Mouse (Mus musculus) midbrain, embryonic 14.5 days (tissue): ENCODE results near the gene Lhcgr. TPM values are rescaled to one million over a fixed set of nuclear protein-coding genes. Genes with fewer than 3 reads are reported as not detected.

Source experiments
- ATAC-seq: fragments of 200-750 bp; cut with Nextera tagmentation; 2 replicates; pipeline ENCODE4 v1.8.0; 2017; ENCODE audit warnings: moderate number of reproducible peaks, moderate library complexity; ENCODE audit not compliant: low FRiP score, low TSS enrichment
- DNase-seq: peaks from one replicate; pipeline ENCODE4 v3.0.0-alpha.2; 2015
- H3K27ac ChIP-seq: fragments of 300-500 bp; sonication (generic); replicated peaks from 2 replicates; pipeline ENCODE4 v1.5.1; 2014; ENCODE audit warnings: mild to moderate bottlenecking, low read depth, low read length, moderate library complexity
- H3K27me3 ChIP-seq: fragments of 300-500 bp; sonication (generic); 2 replicates; pipeline ENCODE4 v1.6.1; 2014; ENCODE audit warnings: low read length, control low read depth, mixed read lengths; ENCODE audit not compliant: control insufficient read depth, insufficient read depth
- H3K36me3 ChIP-seq: fragments of 300-500 bp; sonication (generic); 2 replicates; pipeline ENCODE4 v1.6.1; 2014; ENCODE audit warnings: low read length, control low read depth; ENCODE audit not compliant: control insufficient read depth, insufficient read depth
- H3K4me1 ChIP-seq: fragments of 300-500 bp; sonication (generic); 2 replicates; pipeline ENCODE4 v1.6.1; 2014; ENCODE audit warnings: mild to moderate bottlenecking, antibody characterized with exemption, low read length, control low read depth; ENCODE audit not compliant: control insufficient read depth, insufficient read depth
- H3K4me2 ChIP-seq: fragments of 300-500 bp; sonication (generic); 2 replicates; pipeline ENCODE4 v1.6.1; 2014; ENCODE audit warnings: mild to moderate bottlenecking, low read length, moderate library complexity
- H3K4me3 ChIP-seq: fragments of 300-500 bp; sonication (generic); replicated peaks from 2 replicates; pipeline ENCODE4 v1.5.1; 2014; ENCODE audit warnings: low read depth, low read length
- H3K9ac ChIP-seq: fragments of 300-500 bp; sonication (generic); replicated peaks from 2 replicates; pipeline ENCODE4 v1.6.1; 2014; ENCODE audit warnings: mild to moderate bottlenecking, low read length, moderate library complexity
- H3K9me3 ChIP-seq: fragments of 300-500 bp; sonication (generic); 2 replicates; pipeline ENCODE4 v1.6.1; 2016; ENCODE audit warnings: low read length, control low read depth, mixed read lengths; ENCODE audit not compliant: control insufficient read depth
- WGBS: fragments of 180-500 bp; shearing (Covaris S2); extraction: QIAGEN DNeasy Blood & Tissue Kit; methylation state at CpG from one replicate; pipeline ENCODE4 v1.1.7; 2014; 5-methylcytosine and 5-hydroxymethylcytosine counted together
- polyA plus RNA-seq: library from polyadenylated mRNA; unstranded; fragments of >200 nt; fragmentation: Nextera tagmentation; extraction: Ambion mirVana; gene quantifications from 2 replicates; pipeline ENCODE4 v1.2.1, GENCODE M21; 2014

The Lhcgr gene
- polyA plus RNA-seq, 1 experiment from 2014 or later = 1.1 TPM

DNA sequence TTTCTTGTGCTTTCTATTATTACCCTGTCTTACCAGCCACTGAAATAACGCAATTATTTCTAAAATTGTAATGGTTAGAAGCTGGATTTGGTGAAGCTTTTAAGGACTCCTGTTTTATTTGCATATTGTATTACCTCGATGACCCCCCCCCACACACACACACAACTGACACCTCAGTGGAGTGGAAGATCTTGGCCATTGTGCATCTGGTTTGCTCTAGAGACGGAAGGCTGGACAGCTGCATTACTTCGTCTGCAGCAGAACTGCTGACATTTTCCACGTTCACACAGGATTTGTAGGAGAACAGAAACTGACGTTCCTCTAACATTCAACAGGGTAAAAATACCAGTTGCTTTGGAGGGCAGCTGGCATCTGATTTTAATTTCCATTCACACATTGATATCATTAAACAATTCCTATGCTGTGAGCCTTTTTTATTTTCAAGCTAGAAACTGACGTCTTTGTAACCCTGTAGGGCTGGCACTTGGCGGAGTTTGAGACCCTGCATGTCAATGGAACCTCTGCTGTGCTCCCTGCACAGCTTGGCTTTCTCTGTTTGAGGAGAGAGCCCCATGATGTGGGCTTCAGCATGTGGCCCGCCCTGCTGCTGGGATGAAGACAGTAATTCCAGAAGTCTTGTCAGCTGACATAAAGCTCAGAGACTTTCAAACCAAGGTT, 95.0 kb downstream of the Lhcgr start:
- DNase-seq (peak; percentile 32), ATAC-seq (no peak; the same call in 1 of the 2 replicates)
- Histone ChIP-seq H3K36me3 (no peaks in the 10 kb centered on the region), H3K27me3 (no peaks in the 10 kb centered on the region), H3K9me3 (no peaks in the 10 kb centered on the region), H3K4me2 (no peak overlapping the region), H3K4me1 (0 out of 2 replicates have a peak, but pooled peaks cover 5% of the 10 kb centered on the region), H3K27ac (no peak overlapping the region), H3K4me3 (no peak overlapping the region), H3K9ac (no peak overlapping the region)
- WGBS = 36% methylated on average over 9 of the region's 9 CpGs

DNA sequence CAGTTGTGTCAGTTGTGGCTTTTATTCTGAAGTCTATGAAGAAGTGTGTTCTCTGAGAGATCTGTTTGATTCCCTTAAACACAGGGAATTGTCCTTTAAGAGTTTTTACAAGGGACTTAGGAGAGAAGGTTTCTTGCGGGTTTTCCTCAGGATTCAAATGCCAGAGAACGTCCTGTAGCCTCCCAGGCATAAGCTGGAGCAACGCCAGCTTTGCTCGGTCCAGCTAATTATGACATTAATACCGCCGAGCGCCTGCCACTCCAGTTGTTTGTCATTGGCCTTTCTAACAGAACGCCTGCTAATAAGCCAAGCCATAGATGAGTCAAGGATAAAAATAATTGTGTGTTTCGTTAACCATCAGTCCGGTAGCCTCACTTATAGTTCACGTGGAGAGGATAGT, 103.6 kb downstream of the Lhcgr start:
- Histone ChIP-seq H3K4me1 (no peaks in the 10 kb centered on the region), H3K4me3 (no peak overlapping the region), H3K36me3 (no peaks in the 10 kb centered on the region), H3K9me3 (no peaks in the 10 kb centered on the region), H3K4me2 (no peak overlapping the region), H3K27me3 (no peaks in the 10 kb centered on the region), H3K27ac (no peak overlapping the region), H3K9ac (no peak overlapping the region)
- DNase-seq (peak; percentile 60), ATAC-seq (no peak)
- 33% methylated on average over 11 of the region's 11 CpGs for WGBS

DNA sequence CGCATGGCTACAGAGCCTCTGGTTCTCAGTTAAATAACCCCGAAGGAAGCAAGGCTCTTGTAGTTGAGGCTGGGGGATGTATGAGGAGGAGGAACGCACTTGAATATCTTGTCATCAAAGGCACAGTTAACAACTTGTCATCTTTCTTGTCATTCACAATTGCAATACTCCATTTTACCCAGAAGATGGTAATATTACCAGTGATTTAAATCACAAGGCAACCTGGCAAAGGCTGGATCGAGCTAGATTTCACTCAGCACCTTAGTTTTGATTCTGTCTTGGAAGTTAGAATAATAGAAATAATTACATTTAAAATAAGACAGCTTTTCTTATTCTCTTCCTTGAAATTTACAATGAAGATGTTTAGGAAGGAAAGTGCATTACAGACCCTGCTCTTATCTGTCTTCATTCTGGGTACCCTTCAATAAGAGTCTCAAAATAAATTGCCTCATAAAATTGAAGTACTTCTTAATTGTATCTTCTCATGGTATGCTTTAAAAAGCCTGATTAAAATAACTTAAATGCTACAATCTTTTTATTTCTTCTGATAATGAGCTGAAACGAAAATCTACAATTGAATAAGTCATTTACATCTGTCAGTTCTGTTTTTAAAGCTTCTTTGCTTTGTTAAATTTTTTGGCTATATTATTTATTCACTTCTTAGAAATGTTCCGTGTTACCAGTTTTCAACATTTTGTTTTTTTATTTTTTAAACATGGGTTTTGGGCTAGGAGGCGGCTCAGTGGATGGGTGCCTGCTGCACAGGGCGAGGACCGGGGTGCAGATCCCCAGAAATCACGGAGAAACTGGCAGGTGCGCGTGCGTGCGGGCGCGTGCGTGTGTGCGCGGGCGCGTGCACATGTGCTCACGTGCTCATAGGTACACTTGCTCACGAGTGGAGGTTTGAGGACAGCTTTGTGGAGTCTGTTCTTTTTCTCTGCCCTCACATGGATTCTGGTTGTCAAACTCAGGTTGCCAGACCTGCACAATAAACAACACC, 116.2 kb downstream of the Lhcgr start:
- DNase-seq = peak; percentile 59
- Histone ChIP-seq H3K9me3 (no peaks in the 10 kb centered on the region), H3K27me3 (no peaks in the 10 kb centered on the region), H3K36me3 (no peaks in the 10 kb centered on the region), H3K9ac (no peak overlapping the region), H3K27ac (no peak overlapping the region), H3K4me1 (no peaks in the 10 kb centered on the region), H3K4me2 (no peak overlapping the region), H3K4me3 (no peak overlapping the region)
- ATAC-seq = no peak
- 92% methylated on average over 23 of the region's 23 CpGs for WGBS

- H3K9me3 ChIP-seq = no peaks in the 10 kb centered on the region
- WGBS = 46% methylated on average over 4 of the region's 4 CpGs
- H3K4me1 ChIP-seq = no peaks in the 10 kb centered on the region
- H3K27me3 ChIP-seq = no peaks in the 10 kb centered on the region
- ATAC-seq (no peak), DNase-seq (no peak)
- H3K4me3 ChIP-seq = no peak overlapping the region
- no peak overlapping the region for H3K27ac ChIP-seq
- H3K4me2 ChIP-seq = no peak overlapping the region
- no peaks in the 10 kb centered on the region for H3K36me3 ChIP-seq
- no peak overlapping the region for H3K9ac ChIP-seq
Observed at GRCm38 (mm10) chr17:88670800-88671199, 121.0 kb downstream of the Lhcgr start.

DNA sequence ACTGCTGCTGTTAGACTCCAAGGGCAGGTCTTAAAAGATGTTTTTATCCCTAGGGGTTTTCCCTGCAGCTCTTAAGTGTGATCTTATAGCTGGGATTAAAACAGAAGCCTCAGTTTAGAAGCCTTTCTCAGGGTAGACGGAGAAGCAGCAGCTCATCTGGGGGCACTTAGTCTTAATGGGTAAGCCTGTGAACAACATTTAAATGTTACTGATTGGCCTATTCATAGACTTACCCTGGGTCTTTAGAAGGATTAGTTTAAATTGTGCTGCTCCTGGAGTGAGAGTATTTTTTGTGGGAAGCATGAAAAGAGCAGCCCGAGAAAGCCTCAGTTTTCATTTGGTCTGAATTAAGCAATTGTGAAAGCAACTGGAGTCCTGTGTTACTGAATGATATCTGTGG, 121.9 kb downstream of the Lhcgr start:
- no peaks in the 10 kb centered on the region for H3K4me1 ChIP-seq
- no peak overlapping the region for H3K27ac ChIP-seq
- no peaks in the 10 kb centered on the region for H3K27me3 ChIP-seq
- H3K4me3 ChIP-seq = no peak overlapping the region
- no peak overlapping the region for H3K4me2 ChIP-seq
- H3K36me3 ChIP-seq = no peaks in the 10 kb centered on the region
- no peak overlapping the region for H3K9ac ChIP-seq
- DNase-seq = peak; percentile 30
- H3K9me3 ChIP-seq = no peaks in the 10 kb centered on the region
- WGBS = 21% methylated on average over 2 of the region's 2 CpGs
- ATAC-seq = no peak

GRCm38 (mm10) chr17:88668452-88668851, 123.3 kb downstream of the Lhcgr start, which contains the start of gene Gtf2a1l:
Gtf2a1l (plus strand) TSS chr17:88668660.
- Histone ChIP-seq H3K4me3 (no peak within 1 kb of the TSS), H3K9ac (no peak within 1 kb of the TSS), H3K27ac (no peak within 1 kb of the TSS), H3K36me3 (no peaks in the 10 kb centered on the region), H3K27me3 (no peaks in the 10 kb centered on the region), H3K4me1 (no peaks in the 10 kb centered on the region), H3K4me2 (peak within 1 kb of the TSS; percentile 28), H3K9me3 (no peaks in the 10 kb centered on the region)
- DNase-seq (peak; percentile 61), ATAC-seq (no peak; the same call in 1 of the 2 replicates)
- 32% methylated on average over 21 of the region's 21 CpGs for WGBS

Other genes with a start within 250 kb of the Lhcgr start
- 1.3 and 1.4 TPM in 2 replicates for gene Ston1, start 194.3 kb downstream of the Lhcgr start, polyA plus RNA-seq
- gene Gtf2a1l, start 123.3 kb downstream of the Lhcgr start, polyA plus RNA-seq = 0.22 TPM in 1 of 2 replicates, not detected in the other